ENCODE assay signal across 9 mouse cellular contexts in the genomic region with DNA sequence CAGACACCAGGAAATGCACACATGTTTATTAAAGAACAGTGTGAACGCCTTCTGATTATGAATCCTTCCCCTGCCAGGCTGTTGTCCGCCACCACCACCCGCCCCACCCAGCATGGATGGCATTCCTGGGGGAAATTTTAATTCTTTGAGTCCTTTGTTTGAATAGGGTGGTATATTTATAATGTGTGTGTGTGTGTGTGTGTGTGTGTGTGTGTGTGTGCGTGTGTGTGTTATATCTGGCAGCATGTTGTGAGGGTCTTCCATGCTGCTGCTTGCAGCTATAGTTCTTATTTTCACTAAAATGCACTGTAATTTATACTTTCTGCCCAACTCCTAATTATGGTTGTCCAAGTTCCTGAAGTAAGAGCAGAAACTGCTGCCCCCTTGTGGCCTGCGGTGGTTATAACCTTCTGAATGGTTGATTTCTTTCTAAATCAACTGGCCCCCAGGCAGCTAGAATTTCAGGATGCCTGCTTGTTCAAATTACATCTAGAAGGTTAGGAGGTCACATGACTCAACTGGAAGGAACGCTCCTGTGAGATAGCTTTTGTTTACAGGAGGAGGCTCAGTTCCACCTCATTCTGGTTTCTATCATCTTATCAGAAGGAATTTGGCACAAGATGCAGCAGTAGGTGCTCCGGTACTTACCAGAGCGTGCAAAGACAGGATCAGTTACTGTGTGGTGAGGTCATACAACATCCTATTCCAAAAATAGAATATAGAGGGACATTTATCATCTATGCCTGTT. TPM values are rescaled to one million over a fixed set of nuclear protein-coding genes. Genes with fewer than 3 reads are reported as not detected.
DNase-seq lines count a peak whose midpoint lies in the region; ATAC-seq and TF ChIP-seq lines count a peak whose summit lies in the region.
"Had no signal": no experiment of that assay in that cellular context is flagged by ENCODE, and none has a peak within 500 bp of the region (broad histone marks: within the 10 kb centered on the region; RNA-seq: fewer than 3 reads in every experiment).

No protein-coding gene starts in this region.

- peak; percentile 87 for DNase-seq in CD4-positive, CD25-positive, alpha-beta regulatory T cell, adult 2 months (ENCODE audit: low read depth, low spot score)
- DNase-seq in adrenal gland, postnatal 25 days: peak; percentile 80
- peak; percentile 21 for DNase-seq in large intestine, adult 2 months (ENCODE audit: low read depth, low spot score)
- peak; percentile 73 for DNase-seq in lung, adult 2 months
- DNase-seq in retina, adult 2 months (ENCODE audit: low read depth, low spot score): peak; percentile 23
- DNase-seq in thymus, postnatal 4 days: peak; percentile 92

- 0 out of 2 replicates have a peak overlapping the region, but pooled peaks have one; percentile 2 for H3K4me2 ChIP-seq in embryonic facial prominence, embryonic 13.5 days
- no peak overlapping the region for H3K4me2 ChIP-seq in heart, embryonic 13.5 days

- TF ChIP-seq POLR2A in lung, adult 2 months (IDR thresholded peaks at IDR 0.05; ENCODE audit: borderline replicate concordance, extremely low read depth, low read depth, low read length): no peak

- no peak overlapping the region for H3K9ac ChIP-seq in embryonic facial prominence, embryonic 13.5 days
- peak overlapping the region; percentile 48; the same call in 1 of the 2 replicates for H3K9ac ChIP-seq in heart, embryonic 13.5 days

- no peaks in the 10 kb centered on the region for H3K36me3 ChIP-seq in embryonic facial prominence, embryonic 13.5 days
- no peaks in the 10 kb centered on the region for H3K36me3 ChIP-seq in heart, embryonic 13.5 days

- 0 out of 2 replicates have a peak overlapping the region, but pooled peaks have one; percentile 29 for H3K27ac ChIP-seq in embryonic facial prominence, embryonic 13.5 days
- no peak overlapping the region for H3K27ac ChIP-seq in heart, embryonic 13.5 days (replicated peaks)

- H3K27me3 ChIP-seq in embryonic facial prominence, embryonic 13.5 days: no peaks in the 10 kb centered on the region
- no peaks in the 10 kb centered on the region for H3K27me3 ChIP-seq in heart, embryonic 13.5 days (replicated peaks)

- TF ChIP-seq CTCF in lung, adult 2 months (IDR thresholded peaks at IDR 0.05; ENCODE audit: insufficient read depth, low read length): peak; percentile 43; the same call in 1 of the 2 replicates

- WGBS in embryonic facial prominence, embryonic 13.5 days: 26% methylated on average over 8 of the region's 8 CpGs
- 36% methylated on average over 8 of the region's 8 CpGs for WGBS in heart, embryonic 13.5 days
- 31% methylated on average over 8 of the region's 8 CpGs for WGBS in large intestine, adult 2 months
- WGBS in lung, adult 2 months: 31% methylated on average over 8 of the region's 8 CpGs

- no peak overlapping the region for H3K4me3 ChIP-seq in embryonic facial prominence, embryonic 13.5 days
- no peak overlapping the region for H3K4me3 ChIP-seq in heart, embryonic 13.5 days
- no peak overlapping the region for H3K4me3 ChIP-seq in lung, adult 2 months (replicated peaks; ENCODE audit: extremely low read depth, low read depth, low read length)

- H3K4me1 ChIP-seq in embryonic facial prominence, embryonic 13.5 days: peaks cover 16% of the 10 kb centered on the region
- peaks cover 10% of the 10 kb centered on the region for H3K4me1 ChIP-seq in heart, embryonic 13.5 days
- H3K4me1 ChIP-seq in lung, adult 2 months (ENCODE audit: control insufficient read depth, insufficient read depth, low read length): no peaks in the 10 kb centered on the region

- ATAC-seq in embryonic facial prominence, embryonic 13.5 days (ENCODE audit: insufficient number of reproducible peaks, insufficient read depth, low FRiP score, low TSS enrichment, low read depth): 0 out of 2 replicates have a peak, but pooled peaks have one; percentile 50
- ATAC-seq in heart, embryonic 13.5 days (ENCODE audit: extremely low read depth, insufficient number of reproducible peaks, low FRiP score, low TSS enrichment): no peak

- no peaks in the 10 kb centered on the region for H3K9me3 ChIP-seq in embryonic facial prominence, embryonic 13.5 days
- no peaks in the 10 kb centered on the region for H3K9me3 ChIP-seq in heart, embryonic 13.5 days

RNA-seq across cellular contexts. Expression of gene Rtp1, which starts 25.8 kb away (rescaled TPM):
- not detected in 2 replicates for total RNA-seq in adrenal gland, postnatal 25 days (2021)
- polyA plus RNA-seq in embryonic facial prominence, embryonic 13.5 days (2015; fragmentation: Nextera tagmentation; extraction: Ambion mirVana): 0.87 and 2.9 TPM in 2 replicates
- polyA plus RNA-seq in heart, embryonic 13.5 days (2015; fragmentation: Nextera tagmentation; extraction: Ambion mirVana): not detected in 2 replicates
- not detected in 2 replicates for polyA plus RNA-seq in large intestine, adult 2 months (2012; rRNA removed)
- not detected in 2 replicates for polyA plus RNA-seq in lung, adult 2 months (2012; rRNA removed)
- polyA plus RNA-seq: heart, embryonic 14.5 days had no signal

Comparison
In these comparisons a context has a peak if more than half of its experiments do, and no peak if none do; other contexts are left out.
1. DNase-seq: peak in every context shown above with its lines; median percentile 92 in thymus, postnatal 4 days; 87 in CD4-positive, CD25-positive, alpha-beta regulatory T cell, adult 2 months; 80 in adrenal gland, postnatal 25 days; 73 in lung, adult 2 months; 23 in retina, adult 2 months; 21 in large intestine, adult 2 months.